In genomic region chr8:91496936-91497335, GRCm38 (mm10) we compare ENCODE assay signal across 15 mouse cellular contexts.
"Had no signal": no experiment of that assay in that cellular context is flagged by ENCODE, and none has a peak within 500 bp of the region (broad histone marks: within the 10 kb centered on the region; RNA-seq: fewer than 3 reads in every experiment).

No protein-coding gene starts in this region.

- DNase-seq: retina, postnatal 1 day; right cerebral cortex, adult 18-20 months; right cerebral cortex, postnatal 14 days; right cerebral cortex, postnatal 25 days; right cerebral cortex, postnatal 4 days; spleen, adult 18-20 months; thymus, adult 2 months; thymus, postnatal 14 days; thymus, postnatal 25 days; thymus, postnatal 36 days; thymus, postnatal 4 days had no signal

- H3K9ac ChIP-seq: neural tube, embryonic 13.5 days; neural tube, embryonic 15.5 days; stomach, embryonic 15.5 days had no signal

- H3K27me3 ChIP-seq: neural tube, embryonic 15.5 days; stomach, embryonic 15.5 days had no signal

- H3K4me3 ChIP-seq: neural tube, embryonic 13.5 days; neural tube, embryonic 15.5 days; stomach, embryonic 15.5 days had no signal

- H3K27ac ChIP-seq: neural tube, embryonic 13.5 days; neural tube, embryonic 15.5 days; stomach, embryonic 15.5 days; stomach, postnatal 0 days had no signal

- H3K36me3 ChIP-seq: neural tube, embryonic 13.5 days; neural tube, embryonic 15.5 days; stomach, embryonic 15.5 days had no signal

- H3K4me2 ChIP-seq: neural tube, embryonic 13.5 days; neural tube, embryonic 15.5 days; stomach, embryonic 15.5 days had no signal

- H3K4me1 ChIP-seq: neural tube, embryonic 15.5 days; stomach, embryonic 15.5 days had no signal

- H3K9me3 ChIP-seq: neural tube, embryonic 13.5 days; neural tube, embryonic 15.5 days; stomach, embryonic 15.5 days had no signal
